Mouse (Mus musculus) megakaryocyte-erythroid progenitor cell, adult 5-6 weeks (primary cell): ENCODE measurements around the gene Ajuba. TPM values are rescaled to one million over a fixed set of nuclear protein-coding genes. Genes with fewer than 3 reads are reported as not detected.

Source experiments
- ATAC-seq: replicated peaks from 2 replicates; pipeline ENCODE4 v1.8.0; 2016; ENCODE audit warnings: mild to moderate bottlenecking, inconsistent platforms; ENCODE audit not compliant: severe bottlenecking, poor library complexity, low FRiP score, low TSS enrichment
- total RNA-seq, 2 experiments: library from RNA; stranded (forward) in 1 of 2; stranded (reverse) in 1 of 2; fragments of 200-1000, 215-1000 nt in 1 of 2; fragments of >200 nt in 1 of 2; fragmentation: Nextera tagmentation in 1 of 2; gene quantifications; 2 replicates each; pipeline ENCODE4 v1.2.3; 2014 to 2017

Gene Ajuba
- total RNA-seq, 2 experiments from 2014 or later, result 0.19 TPM; not detected in 1

DNA sequence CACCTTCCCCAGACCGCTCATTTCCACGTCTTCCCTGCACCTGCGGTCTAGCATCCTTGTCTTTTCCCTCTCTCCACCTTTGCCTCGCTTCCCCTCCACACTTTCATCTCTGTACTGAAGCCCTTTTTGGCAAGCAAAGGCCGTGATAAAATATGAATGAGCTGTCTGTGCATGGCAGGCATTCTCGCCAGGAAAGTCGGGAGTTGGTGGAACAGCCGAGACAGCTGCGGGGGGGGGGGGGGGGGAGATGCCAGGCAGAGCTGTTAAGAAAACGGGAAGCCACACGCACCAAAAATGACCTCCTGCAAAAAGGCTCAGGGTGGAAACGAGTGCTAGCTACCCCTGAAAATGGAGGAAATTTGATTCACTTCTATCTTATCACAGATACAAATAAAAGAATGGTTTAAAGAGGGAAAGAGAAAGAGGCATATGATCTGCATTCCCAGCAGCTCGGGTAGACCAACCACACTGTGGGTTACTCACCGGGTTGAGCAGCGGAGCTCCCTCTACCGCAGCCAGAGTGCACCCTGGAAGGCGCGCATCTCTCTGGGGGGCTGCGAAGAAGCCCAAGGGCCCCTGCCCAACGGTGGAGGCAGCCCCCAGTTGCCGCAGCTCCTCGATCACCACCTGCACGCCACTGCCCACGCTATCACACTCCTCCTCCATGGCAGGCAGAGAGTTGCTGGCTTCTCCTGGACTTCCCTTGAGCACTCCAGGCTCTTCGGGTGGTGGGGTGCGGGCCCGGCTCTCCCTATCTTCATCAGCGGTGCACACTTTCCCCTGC is 17.5 kb upstream of the Ajuba start:
- ATAC-seq, result no peak

DNA sequence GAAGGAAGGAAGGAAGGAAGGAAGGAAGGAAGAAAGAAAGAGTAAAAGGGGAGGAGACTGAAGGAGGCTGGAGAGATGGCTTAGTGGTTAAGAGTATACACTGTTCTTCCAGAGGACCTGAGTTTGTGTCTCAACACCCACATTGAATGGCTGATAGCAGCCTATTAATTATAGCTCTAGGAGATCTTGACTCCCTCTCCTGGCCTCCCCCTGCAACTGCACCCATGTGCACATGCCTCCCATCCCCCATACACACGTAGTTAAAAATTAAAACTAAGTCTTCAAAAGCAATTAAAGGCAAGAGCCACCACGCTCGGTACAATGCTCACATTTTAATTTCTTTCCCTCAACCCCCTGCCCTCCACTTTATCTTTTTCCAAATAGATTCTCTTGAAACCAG is 16.7 kb upstream of the Ajuba start:
- ATAC-seq, result no peak

DNA sequence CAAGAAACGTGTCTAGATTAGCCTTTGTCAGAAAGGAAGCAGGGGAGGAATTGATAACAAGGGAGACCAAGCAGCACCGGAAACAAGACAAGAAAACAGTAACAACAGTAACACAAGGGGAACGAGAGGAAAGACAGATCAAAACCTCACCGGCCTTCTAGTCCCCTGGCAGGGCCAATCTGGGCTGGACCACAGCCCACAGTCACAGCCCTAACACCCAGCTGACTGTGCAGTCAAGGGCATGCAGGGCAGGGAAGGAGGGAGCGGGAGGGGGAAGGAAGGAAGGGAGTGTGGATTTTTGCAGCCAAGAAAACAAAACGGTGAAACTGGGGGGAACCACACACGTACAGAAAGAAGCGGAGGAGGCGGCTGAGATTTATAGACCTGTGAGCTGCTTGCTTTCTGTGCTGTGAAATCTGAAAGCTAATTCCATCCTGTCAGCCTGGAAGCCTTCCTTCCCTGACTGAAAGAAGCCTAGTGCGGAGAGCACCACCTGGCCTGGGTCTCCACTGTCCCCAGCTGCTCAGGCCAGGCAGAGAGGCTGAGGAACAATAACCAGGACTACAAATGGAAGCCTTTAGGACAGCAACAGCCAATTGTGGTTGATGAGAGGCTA is 15.1 kb upstream of the Ajuba start:
- peak; percentile 77 for ATAC-seq

DNA sequence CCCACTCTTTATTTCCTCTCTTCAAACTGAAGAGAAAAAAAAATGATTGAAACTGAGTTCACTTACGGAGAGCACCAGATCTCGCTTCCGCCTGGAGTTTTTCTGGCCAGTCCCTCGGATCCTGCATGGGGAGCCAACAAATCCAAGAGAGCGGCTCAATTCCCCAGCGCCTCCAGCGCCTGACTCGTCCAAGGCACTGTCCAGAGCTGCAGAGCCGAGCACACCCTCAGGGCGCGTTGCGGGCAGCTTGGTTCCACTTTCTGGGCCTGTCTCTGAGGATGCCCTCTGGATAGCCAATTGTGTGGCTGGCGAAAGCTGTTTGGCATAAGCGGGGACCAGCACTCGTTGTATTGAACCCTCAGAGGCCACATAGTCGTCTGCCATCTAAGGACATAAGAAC is 13.7 kb upstream of the Ajuba start:
- no peak for ATAC-seq

DNA sequence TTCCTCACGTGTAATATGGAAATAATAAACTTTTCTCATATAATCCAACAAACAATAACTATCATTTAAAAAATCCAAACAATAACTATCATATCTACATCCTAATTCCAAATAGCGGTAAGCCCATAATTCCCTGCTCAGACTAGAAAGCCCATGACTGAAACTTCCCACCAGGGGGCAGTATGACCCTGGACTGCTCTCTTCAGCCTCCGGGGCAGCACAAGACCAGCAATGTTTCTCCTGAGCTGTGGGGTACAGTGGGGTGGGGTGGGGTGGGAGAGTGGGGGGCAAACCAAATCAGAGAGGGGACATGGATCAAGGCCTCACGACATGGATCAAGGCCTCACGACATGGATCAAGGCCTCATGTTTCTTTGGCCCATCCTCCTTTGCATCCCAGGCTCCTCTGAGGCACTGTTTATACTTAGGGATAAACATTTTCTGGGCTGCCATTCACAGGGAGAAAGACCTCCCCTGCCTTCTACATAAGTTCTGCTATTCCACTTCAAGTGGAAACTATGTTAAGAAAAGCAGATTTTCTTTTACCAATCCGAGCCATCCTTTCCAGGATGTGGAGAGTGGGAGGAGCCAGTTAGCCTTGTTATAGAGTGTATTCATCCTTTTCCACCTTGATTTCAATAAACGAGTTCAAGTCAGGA is 6.5 kb upstream of the Ajuba start:
- peak; percentile 78 for ATAC-seq

DNA sequence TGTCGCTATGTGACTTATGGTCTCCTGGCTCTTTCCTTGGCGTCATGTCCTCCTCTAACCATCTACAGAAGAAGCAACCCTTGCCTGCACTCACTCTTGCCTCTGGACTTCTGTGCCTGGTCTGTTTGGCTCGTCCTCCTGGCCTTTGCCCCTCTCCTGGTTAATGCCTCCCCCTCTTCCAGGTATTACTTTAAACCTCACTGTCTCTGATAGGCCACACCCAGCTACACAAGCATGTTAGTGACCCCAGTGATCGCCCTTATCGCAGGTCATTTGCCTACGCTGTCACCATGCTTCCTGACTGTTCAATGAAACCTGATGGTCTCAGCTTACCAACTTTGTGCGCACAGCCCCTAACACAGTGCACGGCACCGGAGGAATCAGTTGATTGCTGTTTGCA is 5.2 kb upstream of the Ajuba start:
- no peak for ATAC-seq

DNA sequence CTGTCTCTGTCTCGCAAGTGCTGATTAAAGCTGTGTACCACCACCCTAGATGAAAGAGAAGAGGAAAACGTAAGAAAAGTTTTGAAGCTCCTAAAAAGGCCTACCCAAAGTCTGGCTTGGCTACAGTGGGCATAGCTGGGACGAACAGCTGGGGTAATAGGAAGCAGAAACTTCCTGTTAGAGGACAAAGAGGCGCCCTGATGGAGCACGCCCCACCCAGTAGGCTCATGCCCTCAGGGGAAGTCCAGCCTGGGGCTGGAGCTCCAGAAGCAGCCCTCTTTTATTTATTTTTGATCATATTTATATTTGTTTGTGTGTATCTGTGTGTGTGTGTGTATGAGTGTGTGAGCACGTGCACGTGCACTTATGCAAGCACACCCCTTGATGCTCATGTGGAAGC is 2.3 kb upstream of the Ajuba start:
- ATAC-seq, result no peak

DNA sequence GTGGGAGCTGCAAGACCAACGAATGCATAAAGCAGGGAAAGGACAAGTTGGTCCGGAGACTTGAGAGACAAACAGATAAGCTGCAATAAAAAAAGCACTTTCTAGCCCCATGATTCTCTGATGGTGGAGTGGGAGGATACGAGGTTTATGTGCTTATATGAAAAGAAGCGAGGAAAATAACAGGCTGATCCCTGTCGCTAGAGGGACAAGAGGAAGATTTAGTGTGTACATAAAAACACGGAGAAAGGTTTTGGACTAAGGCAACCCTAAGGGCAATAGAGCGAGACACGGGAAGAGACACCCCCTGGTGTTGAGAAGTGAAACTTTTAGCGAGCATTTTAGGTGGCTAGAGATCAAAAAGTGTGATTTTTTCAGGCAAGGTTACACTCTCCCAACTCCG is 705 bp upstream of the Ajuba start:
- peak; percentile 79 for ATAC-seq

DNA sequence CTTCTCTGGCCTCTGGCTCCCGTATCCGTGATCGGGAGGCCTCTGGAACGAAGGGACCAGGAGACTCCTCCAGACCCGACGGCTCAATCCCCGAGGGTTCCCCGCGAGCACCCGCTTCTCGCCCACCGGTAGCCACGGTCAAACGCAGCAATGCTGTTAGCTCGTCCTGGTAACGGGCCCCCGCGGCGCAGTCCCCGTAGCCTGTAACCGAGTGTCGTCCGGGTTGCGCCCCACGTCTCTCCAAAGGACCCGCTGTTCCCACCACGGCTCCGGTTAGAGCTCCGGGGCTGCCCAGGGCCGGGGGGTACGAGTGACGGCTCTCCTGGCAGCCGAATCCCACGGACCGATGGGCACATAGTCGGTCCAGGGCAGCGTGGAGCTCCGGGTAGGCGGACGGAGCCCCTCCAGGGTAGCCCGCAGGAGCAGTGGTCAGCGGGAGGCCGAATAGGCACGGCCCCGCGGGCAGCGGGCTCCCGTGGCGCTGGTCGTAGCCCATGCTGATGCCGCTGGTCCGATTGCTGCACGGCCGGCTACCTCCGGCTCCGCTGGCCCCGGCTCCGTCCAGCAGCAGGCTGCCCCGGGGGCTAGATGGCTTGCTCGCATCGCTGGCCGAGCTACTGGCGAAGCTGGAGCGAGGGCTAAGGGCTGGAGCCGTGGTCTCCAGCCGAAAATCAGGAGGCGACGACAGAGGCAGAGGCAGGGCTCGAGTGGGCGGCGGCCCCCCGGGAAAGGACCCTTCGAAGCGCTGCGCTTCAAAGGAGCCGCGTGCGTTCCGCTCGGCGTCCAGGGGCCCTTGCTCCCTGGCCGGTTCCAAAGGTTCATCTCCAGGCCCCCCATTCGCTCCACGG is 893 bp downstream of the Ajuba start:
- no peak for ATAC-seq

DNA sequence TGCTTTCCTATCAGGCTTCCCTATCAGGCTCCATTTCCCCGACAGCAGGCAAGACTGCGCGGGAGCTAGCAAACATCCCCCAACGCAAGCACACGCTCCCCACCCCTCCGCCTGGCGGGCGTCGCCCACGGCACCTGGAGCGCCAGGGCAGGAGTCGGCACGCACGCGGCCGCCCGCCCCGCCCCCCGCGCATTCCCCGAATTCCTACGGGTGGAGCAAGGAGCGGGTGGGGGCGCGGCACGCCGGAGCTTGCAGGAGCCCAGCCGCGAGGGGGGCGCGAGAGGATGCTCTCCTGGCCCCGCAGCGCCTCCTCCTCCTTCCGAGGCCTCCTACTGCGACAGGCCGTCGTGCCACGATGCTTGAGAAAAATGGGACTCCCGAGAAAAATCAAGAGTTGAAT is 1.7 kb downstream of the Ajuba start:
- no peak for ATAC-seq

DNA sequence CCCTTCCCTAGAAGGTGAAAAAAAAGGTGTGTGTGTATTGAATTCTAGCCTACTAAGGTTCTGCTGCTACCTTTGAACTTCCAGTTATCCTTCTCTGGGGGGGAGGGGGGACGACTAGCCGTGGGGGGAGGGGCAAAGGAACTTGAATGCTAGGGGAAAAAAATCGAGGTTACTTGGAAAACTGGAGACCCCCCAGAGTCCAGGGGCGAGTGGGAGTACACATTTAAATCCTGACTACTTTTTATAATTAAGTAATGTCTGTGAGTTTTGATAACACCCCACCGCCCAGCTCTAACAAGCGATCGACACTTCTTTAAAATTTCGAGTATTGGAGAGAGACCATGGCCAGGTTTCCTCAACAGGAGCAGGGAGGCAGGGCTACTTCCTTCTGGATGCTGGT is 2.3 kb downstream of the Ajuba start:
- no peak for ATAC-seq

DNA sequence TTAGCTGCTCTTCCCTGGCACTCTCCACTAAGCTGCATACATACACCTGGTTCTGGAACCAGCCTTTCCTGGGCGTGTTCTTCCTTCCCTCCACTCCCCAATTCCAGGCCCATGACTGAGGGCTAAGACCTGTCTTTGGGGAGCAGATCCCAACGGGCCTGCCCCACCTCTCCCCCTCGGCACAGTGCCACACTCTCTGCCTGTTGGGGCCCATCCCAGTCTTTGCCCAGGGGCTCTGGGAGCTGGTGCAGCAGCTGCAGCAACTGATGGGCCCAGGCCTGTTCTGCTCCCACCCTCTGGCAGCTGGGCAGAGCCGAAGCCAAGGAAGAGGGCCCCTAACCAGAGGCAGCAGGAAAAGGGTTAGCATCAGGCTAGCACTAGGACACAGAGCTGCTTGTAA is 3.1 kb downstream of the Ajuba start:
- no peak for ATAC-seq

DNA sequence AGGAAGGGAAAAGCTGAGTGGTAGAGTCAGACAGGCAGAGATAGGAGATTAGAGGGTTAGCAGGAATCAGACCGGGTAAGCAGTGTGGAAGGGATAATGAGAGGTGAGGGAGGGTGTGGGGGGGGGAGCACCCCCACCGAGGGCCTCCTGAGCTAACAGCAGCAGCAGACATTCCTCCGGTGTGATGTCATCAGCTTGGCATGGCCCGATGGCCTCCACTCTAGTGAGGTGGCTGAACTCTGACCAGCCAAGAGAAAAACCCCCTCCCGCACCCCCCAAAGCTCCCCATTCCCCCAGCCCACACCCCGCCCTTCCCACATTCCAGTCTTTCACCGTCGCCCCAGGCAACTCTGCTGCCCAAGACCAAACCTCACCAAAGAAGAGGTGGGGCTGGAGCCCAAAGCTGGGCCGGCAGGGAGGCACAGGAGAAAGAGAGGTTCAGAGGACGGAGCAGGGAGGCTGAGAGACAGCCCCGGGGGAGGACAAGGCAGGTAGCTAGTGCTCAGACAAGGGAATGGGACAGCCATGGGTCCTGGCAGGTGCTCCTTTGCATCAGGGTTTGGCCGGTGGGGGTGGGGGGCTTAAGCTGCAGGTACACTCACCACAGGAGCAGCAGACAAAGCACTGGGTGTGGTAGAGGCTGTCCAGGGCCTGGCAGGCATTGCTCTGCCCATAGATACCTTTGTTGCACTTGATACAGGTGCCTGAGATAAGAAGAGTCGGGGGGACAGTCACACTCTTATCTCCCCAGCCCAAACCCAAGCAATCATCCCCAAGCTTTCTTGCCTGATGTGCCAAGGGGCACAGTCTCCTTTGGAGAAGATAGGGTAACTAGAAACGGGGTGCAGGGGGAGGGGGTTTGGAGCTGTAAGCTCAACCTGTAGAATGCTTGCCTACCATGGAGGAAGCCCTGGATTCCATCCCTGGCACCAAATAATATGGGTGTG is 4.3 kb downstream of the Ajuba start:
- ATAC-seq, result no peak

DNA sequence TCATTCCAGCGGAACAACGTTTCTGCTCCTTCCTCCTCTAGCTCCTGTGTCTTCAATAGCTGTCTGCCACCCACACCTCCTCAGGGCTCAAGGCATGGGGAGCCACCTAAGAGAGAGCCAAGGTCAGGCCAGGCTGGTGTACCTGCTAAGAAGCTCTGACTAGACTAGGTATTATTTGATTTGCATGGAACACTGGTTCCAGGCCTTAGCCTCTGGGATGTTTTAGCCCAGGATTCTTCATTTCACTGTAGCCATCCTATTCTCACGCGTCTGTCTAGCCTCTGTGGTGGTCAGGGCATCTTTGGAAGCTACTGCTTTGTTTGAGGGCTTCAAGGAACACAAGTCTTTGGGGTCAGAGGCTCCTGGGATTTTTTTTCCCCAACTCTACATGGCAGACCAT is 5.2 kb downstream of the Ajuba start:
- ATAC-seq, result no peak

DNA sequence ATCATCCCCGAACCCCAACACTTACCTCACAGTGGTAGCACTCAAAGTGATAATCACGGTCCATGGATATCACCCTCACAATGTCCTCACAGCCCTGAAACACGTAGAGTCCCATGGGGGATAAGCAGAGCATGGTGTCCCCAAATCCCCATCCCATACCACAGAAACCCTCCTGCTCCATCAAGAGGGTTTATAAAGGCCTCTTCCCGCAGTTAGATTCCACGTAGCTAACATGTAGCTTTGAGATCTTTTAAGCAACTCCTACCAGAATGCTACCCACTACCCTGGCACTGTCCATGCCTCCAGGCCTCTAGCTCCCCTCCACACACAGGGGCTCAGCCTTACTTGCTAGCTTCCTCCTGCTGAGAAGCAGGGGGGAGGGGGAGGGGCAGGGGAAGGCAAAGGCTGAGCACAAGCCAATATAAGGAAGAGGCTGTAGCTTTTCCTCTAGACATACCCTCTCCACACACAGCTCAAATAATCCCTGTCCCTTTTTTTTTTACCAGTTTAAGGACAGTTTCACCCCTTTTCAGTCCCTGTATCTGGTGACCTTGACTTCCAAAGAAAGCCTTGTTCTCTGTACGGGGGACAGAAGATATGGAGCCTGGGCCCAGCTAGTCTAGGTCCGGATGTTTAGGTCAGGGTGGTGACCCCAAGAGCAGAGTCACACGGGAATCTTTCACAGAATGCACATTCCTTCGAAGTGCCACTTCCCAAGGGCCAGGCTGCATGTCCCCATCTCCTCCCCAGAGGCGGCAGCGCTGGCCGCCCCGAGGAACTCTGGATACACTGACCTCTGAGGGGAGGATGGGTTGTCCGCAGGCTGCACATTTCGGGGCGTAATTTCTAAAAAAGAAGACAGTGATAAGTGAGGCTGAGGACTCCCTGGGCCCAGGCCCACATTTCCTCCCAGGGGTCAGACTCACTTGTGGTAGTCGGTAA is 7.6 kb downstream of the Ajuba start:
- ATAC-seq, result no peak

DNA sequence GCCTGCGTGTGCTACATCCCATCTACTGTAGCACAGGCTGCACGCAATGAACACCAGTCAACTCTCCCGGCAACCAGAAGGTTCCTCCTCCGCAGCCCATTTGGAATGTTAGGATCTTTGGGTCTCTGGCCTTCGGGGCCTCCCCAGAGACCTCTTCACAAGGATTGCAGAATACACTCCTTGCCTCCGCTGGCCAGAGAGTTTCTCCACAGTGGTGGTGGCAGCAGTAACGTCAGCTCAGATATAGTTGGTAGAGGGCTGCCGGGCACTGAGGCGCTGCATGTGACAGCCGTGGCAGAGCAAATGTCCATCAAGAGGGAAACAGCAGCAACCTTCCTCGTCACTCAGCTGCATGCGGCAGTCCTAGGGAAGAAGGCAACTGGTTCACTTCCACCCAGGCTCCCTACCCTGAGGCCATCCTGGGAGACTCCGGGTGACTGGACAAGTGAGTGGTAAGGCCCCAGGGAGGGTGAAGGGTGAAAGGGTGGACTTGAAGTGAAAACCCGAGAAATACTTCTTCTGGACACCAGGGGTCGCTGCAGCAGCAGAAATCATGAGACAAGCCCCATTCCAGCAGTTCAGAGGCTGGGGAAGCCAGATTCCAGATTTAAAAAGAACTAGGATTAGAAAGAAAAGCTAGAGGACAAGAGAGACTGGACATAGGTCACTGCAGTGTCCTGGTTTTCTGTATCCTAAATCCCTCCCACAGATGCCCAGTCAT is 8.5 kb downstream of the Ajuba start:
- peak; percentile 50; the same call in 1 of the 2 replicates for ATAC-seq

DNA sequence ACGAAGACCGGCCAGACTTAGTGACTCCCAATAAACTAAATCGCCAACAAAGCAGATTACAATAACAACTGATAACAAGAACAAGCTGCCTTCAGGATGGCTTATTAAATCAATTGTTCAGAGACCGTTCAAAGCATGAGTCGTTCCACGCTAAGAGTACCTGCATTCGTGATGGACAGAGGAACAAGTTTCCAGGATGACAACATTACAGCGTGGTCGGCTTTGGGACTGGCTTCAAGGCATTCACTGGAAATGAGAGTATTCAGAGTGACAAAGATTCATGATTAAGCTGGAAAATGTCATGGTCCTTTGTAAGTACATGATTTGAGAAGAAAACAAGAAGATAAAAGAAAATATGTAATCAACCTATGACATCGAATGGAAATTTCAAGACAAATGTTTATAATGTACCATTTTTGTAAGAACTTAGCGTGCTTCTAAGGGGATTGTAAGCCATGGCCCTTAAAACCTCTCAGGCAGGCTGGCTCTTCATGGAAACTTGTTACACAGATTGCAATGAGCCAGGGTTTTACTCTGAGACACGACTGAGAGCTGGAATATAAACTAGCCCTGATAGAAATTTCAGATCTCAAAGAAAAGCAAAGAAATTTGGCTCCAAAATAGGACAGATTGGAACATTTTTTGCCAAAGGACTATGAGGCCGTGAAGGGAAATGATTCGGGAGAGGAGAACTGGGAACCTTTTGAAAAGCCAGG is 16.7 kb downstream of the Ajuba start:
- ATAC-seq, result no peak
